In genomic region chr15:98916016-98916415, GRCm38 (mm10) we compare ENCODE assay signal across 10 mouse cellular contexts. TPM values are rescaled to one million over a fixed set of nuclear protein-coding genes. Genes with fewer than 3 reads are reported as not detected.
A peak's percentile ranks its signal among the peaks of the same experiment; 100 is the strongest.
DNase-seq lines count a peak whose midpoint lies in the region; ATAC-seq and TF ChIP-seq lines count a peak whose summit lies in the region.
"Had no signal": no experiment of that assay in that cellular context is flagged by ENCODE, and none has a peak within 500 bp of the region (broad histone marks: within the 10 kb centered on the region; RNA-seq: fewer than 3 reads in every experiment).

No protein-coding gene starts in this region.

- no peak overlapping the region for H3K9ac ChIP-seq in heart, embryonic 11.5 days (ENCODE audit: low read depth, low read length)
- peak overlapping the region; percentile 84 for H3K9ac ChIP-seq in hindbrain, embryonic 12.5 days
- no peak overlapping the region for H3K9ac ChIP-seq in liver, embryonic 13.5 days

- WGBS in heart, embryonic 11.5 days (ENCODE audit: insufficient replicate concordance), result 84% methylated on average over 4 of the region's 4 CpGs
- 88% methylated on average over 4 of the region's 4 CpGs for WGBS in hindbrain, embryonic 12.5 days
- WGBS in liver, embryonic 13.5 days (ENCODE audit: insufficient replicate concordance), result 85% methylated on average over 4 of the region's 4 CpGs

- no peak for TF ChIP-seq CTCF in E14TG2a.4 (conservative IDR thresholded peaks at IDR 0.05; ENCODE audit: low read length)

- no peak for DNase-seq in heart, postnatal 36 days
- no peak for DNase-seq in liver, embryonic 13.5 days
- no peak for DNase-seq in right cerebral cortex, postnatal 14 days
- DNase-seq in layer of hippocampus, adult 9-11 months, result no peak

- no peak overlapping the region for H3K27ac ChIP-seq in heart, embryonic 11.5 days (ENCODE audit: low read depth, low read length)
- no peak overlapping the region for H3K27ac ChIP-seq in hindbrain, embryonic 12.5 days
- no peak overlapping the region for H3K27ac ChIP-seq in liver, embryonic 13.5 days
- H3K27ac ChIP-seq: macrophage had no signal

- ATAC-seq in heart, embryonic 11.5 days (replicated peaks; ENCODE audit: insufficient number of reproducible peaks, low FRiP score, low TSS enrichment), result no peak
- no peak for ATAC-seq in hindbrain, embryonic 12.5 days (ENCODE audit: low FRiP score)
- ATAC-seq in liver, embryonic 13.5 days (ENCODE audit: low read depth), result no peak
- no peak for ATAC-seq in CD4-positive, CD25-positive, alpha-beta regulatory T cell, adult 4 months
- ATAC-seq: inflammation-experienced regulatory T-cells, adult 6 months had no signal

- H3K4me2 ChIP-seq in heart, embryonic 11.5 days, result peak overlapping the region; percentile 84; the same call in 1 of the 2 replicates
- peak overlapping the region; percentile 87 for H3K4me2 ChIP-seq in hindbrain, embryonic 12.5 days (replicated peaks)
- peak overlapping the region; percentile 96 for H3K4me2 ChIP-seq in liver, embryonic 13.5 days

- 0 out of 2 replicates have a peak overlapping the region, but pooled peaks have one; percentile 93 for H3K4me3 ChIP-seq in heart, embryonic 11.5 days (ENCODE audit: low read depth, low read length)
- peak overlapping the region; percentile 99 for H3K4me3 ChIP-seq in E14TG2a.4 (replicated peaks; ENCODE audit: low read length)
- H3K4me3 ChIP-seq in hindbrain, embryonic 12.5 days, result peak overlapping the region; percentile 92
- H3K4me3 ChIP-seq in liver, embryonic 13.5 days (replicated peaks), result peak overlapping the region; percentile 92; the same call in 1 of the 2 replicates

- peaks cover 12% of the 10 kb centered on the region for H3K36me3 ChIP-seq in heart, embryonic 11.5 days (ENCODE audit: control insufficient read depth, insufficient read depth, low read length)
- H3K36me3 ChIP-seq in E14TG2a.4 (ENCODE audit: insufficient read depth, low read length), result peaks cover 35% of the 10 kb centered on the region
- peaks cover 40% of the 10 kb centered on the region for H3K36me3 ChIP-seq in hindbrain, embryonic 12.5 days
- peaks cover 5% of the 10 kb centered on the region; the same call in 1 of the 2 replicates for H3K36me3 ChIP-seq in liver, embryonic 13.5 days

- H3K4me1 ChIP-seq in heart, embryonic 11.5 days (ENCODE audit: control insufficient read depth, insufficient read depth, low read length), result peaks cover 12% of the 10 kb centered on the region
- peaks cover 73% of the 10 kb centered on the region for H3K4me1 ChIP-seq in E14TG2a.4 (replicated peaks; ENCODE audit: low read depth, low read length)
- peaks cover 27% of the 10 kb centered on the region for H3K4me1 ChIP-seq in hindbrain, embryonic 12.5 days
- H3K4me1 ChIP-seq in liver, embryonic 13.5 days (replicated peaks), result peaks cover 26% of the 10 kb centered on the region

- intact Hi-C loops in heart, postnatal 36 days (cut with DNase I), result loop anchor here (2.0 kb wide), 1 partner anchor 19 kb away; the partner anchor contains the start of gene Tuba1b

- no peaks in the 10 kb centered on the region for H3K9me3 ChIP-seq in heart, embryonic 11.5 days (replicated peaks; ENCODE audit: control insufficient read depth, low read length)
- no peaks in the 10 kb centered on the region for H3K9me3 ChIP-seq in E14TG2a.4 (ENCODE audit: low read length)
- H3K9me3 ChIP-seq in hindbrain, embryonic 12.5 days (replicated peaks), result no peaks in the 10 kb centered on the region
- H3K9me3 ChIP-seq in liver, embryonic 13.5 days (replicated peaks), result no peaks in the 10 kb centered on the region

- H3K27me3 ChIP-seq in heart, embryonic 11.5 days (ENCODE audit: control insufficient read depth, insufficient read depth, low read length), result no peaks in the 10 kb centered on the region
- no peaks in the 10 kb centered on the region for H3K27me3 ChIP-seq in E14TG2a.4 (ENCODE audit: insufficient read depth, low read length)
- no peaks in the 10 kb centered on the region for H3K27me3 ChIP-seq in hindbrain, embryonic 12.5 days
- no peaks in the 10 kb centered on the region for H3K27me3 ChIP-seq in liver, embryonic 13.5 days

RNA-seq across cellular contexts. Expression of gene Lmbr1l, which starts 2.0 kb away (rescaled TPM):
- polyA plus RNA-seq in heart, embryonic 11.5 days (2014; fragmentation: Nextera tagmentation; extraction: Ambion mirVana), result 4.0 and 5.7 TPM in 2 replicates
- total RNA-seq in heart, postnatal 36 days (2021), result 10 to 100 TPM; 15.0 TPM
- polyA plus RNA-seq in hindbrain, embryonic 12.5 days (2016; fragmentation: Nextera tagmentation; extraction: Ambion mirVana), result 38.4 and 39.2 TPM in 2 replicates
- polyA plus RNA-seq in liver, embryonic 13.5 days (2015; fragmentation: Nextera tagmentation; extraction: Ambion mirVana), result 3.2 and 3.9 TPM in 2 replicates
- polyA plus RNA-seq in CD4-positive, CD25-positive, alpha-beta regulatory T cell, adult 4 months (2017; shearing (Covaris generic)), result 10 to 100 TPM; 23.3 to 61.6 TPM

RNA-seq across cellular contexts. Expression of gene Dhh, which starts 17.7 kb away (rescaled TPM):
- polyA plus RNA-seq in heart, embryonic 11.5 days (2014; fragmentation: Nextera tagmentation; extraction: Ambion mirVana), result 2.5 and 5.0 TPM in 2 replicates
- 1 to 10 TPM; 1.7 to 1.9 TPM for total RNA-seq in heart, postnatal 36 days (2021)
- polyA plus RNA-seq in hindbrain, embryonic 12.5 days (2016; fragmentation: Nextera tagmentation; extraction: Ambion mirVana), result 0.84 and 1.1 TPM in 2 replicates
- polyA plus RNA-seq in liver, embryonic 13.5 days (2015; fragmentation: Nextera tagmentation; extraction: Ambion mirVana), result 0.12 and 0.16 TPM in 2 replicates
- polyA plus RNA-seq in CD4-positive, CD25-positive, alpha-beta regulatory T cell, adult 4 months (2017; shearing (Covaris generic)), result not detected
- polyA plus RNA-seq: macrophage had no signal

RNA-seq across cellular contexts. Expression of gene Tuba1b, which starts 18.3 kb away (rescaled TPM):
- 1,819 and 1,826 TPM in 2 replicates for polyA plus RNA-seq in heart, embryonic 11.5 days (2014; fragmentation: Nextera tagmentation; extraction: Ambion mirVana)
- total RNA-seq in heart, postnatal 36 days (2021), result 100 to 1,000 TPM; 130 to 145 TPM
- polyA plus RNA-seq in hindbrain, embryonic 12.5 days (2016; fragmentation: Nextera tagmentation; extraction: Ambion mirVana), result 1,219 and 1,243 TPM in 2 replicates
- polyA plus RNA-seq in liver, embryonic 13.5 days (2015; fragmentation: Nextera tagmentation; extraction: Ambion mirVana), result 1,202 and 1,287 TPM in 2 replicates
- polyA plus RNA-seq in CD4-positive, CD25-positive, alpha-beta regulatory T cell, adult 4 months (2017; shearing (Covaris generic)), result 100 to 1,000 TPM; 419 to 534 TPM

RNA-seq across cellular contexts. Expression of gene Rhebl1, which starts 21.7 kb away (rescaled TPM):
- 6.5 and 8.8 TPM in 2 replicates for polyA plus RNA-seq in heart, embryonic 11.5 days (2014; fragmentation: Nextera tagmentation; extraction: Ambion mirVana)
- total RNA-seq in heart, postnatal 36 days (2021), result 1 to 10 TPM; 3.0 to 4.3 TPM
- polyA plus RNA-seq in hindbrain, embryonic 12.5 days (2016; fragmentation: Nextera tagmentation; extraction: Ambion mirVana), result 22.0 and 27.0 TPM in 2 replicates
- polyA plus RNA-seq in liver, embryonic 13.5 days (2015; fragmentation: Nextera tagmentation; extraction: Ambion mirVana), result 4.0 and 4.2 TPM in 2 replicates
- 10 to 100 TPM; 11.3 to 14.2 TPM for polyA plus RNA-seq in CD4-positive, CD25-positive, alpha-beta regulatory T cell, adult 4 months (2017; shearing (Covaris generic))

RNA-seq across cellular contexts. Expression of gene Gm49450, which starts 37.3 kb away (rescaled TPM):
- not detected in 2 replicates for polyA plus RNA-seq in heart, embryonic 11.5 days (2014; fragmentation: Nextera tagmentation; extraction: Ambion mirVana)
- not detected for total RNA-seq in heart, postnatal 36 days (2021)
- not detected in 2 replicates for polyA plus RNA-seq in hindbrain, embryonic 12.5 days (2016; fragmentation: Nextera tagmentation; extraction: Ambion mirVana)
- polyA plus RNA-seq in liver, embryonic 13.5 days (2015; fragmentation: Nextera tagmentation; extraction: Ambion mirVana), result not detected in 2 replicates
- polyA plus RNA-seq in CD4-positive, CD25-positive, alpha-beta regulatory T cell, adult 4 months (2017; shearing (Covaris generic)), result not detected
- polyA plus RNA-seq: inflammation-experienced regulatory T-cells, adult 6 months had no signal
